In the genomic region with DNA sequence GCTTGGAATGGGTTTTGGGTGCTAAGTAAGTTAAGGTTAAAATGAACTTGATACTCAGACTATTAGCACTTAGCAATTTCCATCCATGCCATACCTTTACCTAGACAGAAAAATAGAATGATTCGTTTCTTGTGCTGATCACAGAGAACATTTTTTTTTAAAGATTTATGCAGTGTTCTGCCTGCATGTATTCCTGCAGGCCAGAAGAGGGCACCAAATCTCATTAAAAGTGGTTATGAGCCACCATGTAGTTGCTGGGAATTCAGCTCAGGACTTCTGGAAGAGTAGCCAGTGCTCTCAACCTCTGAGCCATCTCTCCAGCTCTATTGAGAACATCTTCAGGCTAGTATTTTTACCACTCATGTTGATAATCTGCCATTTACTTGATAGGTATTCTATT, we compare ENCODE assay signal across 15 mouse cellular contexts. TPM values are rescaled to one million over a fixed set of nuclear protein-coding genes. Genes with fewer than 3 reads are reported as not detected.
DNase-seq lines count a peak whose midpoint lies in the region; ATAC-seq and TF ChIP-seq lines count a peak whose summit lies in the region.
"Had no signal": no experiment of that assay in that cellular context is flagged by ENCODE, and none has a peak within 500 bp of the region (broad histone marks: within the 10 kb centered on the region; RNA-seq: fewer than 3 reads in every experiment).

No protein-coding gene starts in this region.

- H3K27ac ChIP-seq in gastrocnemius, adult 2 months, result no peak overlapping the region
- H3K27ac ChIP-seq in lung, embryonic 14.5 days (ENCODE audit: low read depth), result no peak overlapping the region
- H3K27ac ChIP-seq in MEL (ENCODE audit: control insufficient read depth, low read depth, low read length), result no peak overlapping the region
- H3K27ac ChIP-seq in thymus, adult 2 months (ENCODE audit: control insufficient read depth, insufficient read depth, low read length), result no peak overlapping the region
- H3K27ac ChIP-seq: embryonic facial prominence, embryonic 15.5 days had no signal

- intact Hi-C loops in gastrocnemius, adult 2 months (cut with DNase I), result no loop called here

- 88% methylated on average over 1 of the region's 1 CpGs for WGBS in lung, embryonic 14.5 days
- WGBS in thymus, adult 2 months, result 88% methylated on average over 1 of the region's 1 CpGs

- H3K79me2 ChIP-seq in MEL (ENCODE audit: control insufficient read depth, insufficient read depth, low read length, poor library complexity), result peaks cover 18% of the 10 kb centered on the region

- peak; percentile 51 for TF ChIP-seq CTCF in gastrocnemius, adult 2 months (IDR thresholded peaks at IDR 0.05)
- TF ChIP-seq CTCF in lung, embryonic 14.5 days (IDR thresholded peaks at IDR 0.05; ENCODE audit: low read depth), result peak; percentile 46
- peak; percentile 40 to 65 (median 49); a peak in 5 of 6 replicates for TF ChIP-seq CTCF in MEL (IDR thresholded peaks at IDR 0.05 in 2 of 3, conservative IDR thresholded peaks at IDR 0.05 in 1 of 3; ENCODE audit: control insufficient read depth in 1 of 3, insufficient read depth in 1 of 3, low read depth in 2 of 3, low read length in 3 of 3, poor library complexity in 1 of 3, severe bottlenecking in 1 of 3)
- no peak for TF ChIP-seq CTCF in thymus, adult 2 months (IDR thresholded peaks at IDR 0.05; ENCODE audit: borderline replicate concordance, control insufficient read depth, extremely low read depth, insufficient read depth, low read length, poor library complexity)

- no peak overlapping the region for H3K4me3 ChIP-seq in gastrocnemius, adult 2 months
- H3K4me3 ChIP-seq in lung, embryonic 14.5 days (ENCODE audit: low read depth, low read length), result no peak overlapping the region
- H3K4me3 ChIP-seq in MEL (ENCODE audit: control insufficient read depth in 1 of 2, insufficient read depth in 1 of 2, low read depth in 2 of 2, low read length in 2 of 2), result no peak overlapping the region
- H3K4me3 ChIP-seq in thymus, adult 2 months (ENCODE audit: control insufficient read depth, insufficient read depth, low read length), result no peak overlapping the region
- H3K4me3 ChIP-seq: embryonic facial prominence, embryonic 15.5 days; heart, embryonic 12.5 days; megakaryocyte, embryonic 14.5 days had no signal

- no peaks in the 10 kb centered on the region for H3K9me3 ChIP-seq in lung, embryonic 14.5 days (ENCODE audit: low read depth, low read length)
- H3K9me3 ChIP-seq in MEL (replicated peaks; ENCODE audit: insufficient read depth, low read length), result no peaks in the 10 kb centered on the region
- H3K9me3 ChIP-seq: embryonic facial prominence, embryonic 15.5 days; G1E; heart, embryonic 12.5 days; megakaryocyte, embryonic 14.5 days had no signal

- H3K4me1 ChIP-seq in lung, embryonic 14.5 days (ENCODE audit: insufficient read depth), result no peaks in the 10 kb centered on the region
- peaks cover 4 to 6% of the 10 kb centered on the region in 2 experiments; a peak in 2 of 4 replicates for H3K4me1 ChIP-seq in MEL (ENCODE audit: control insufficient read depth in 1 of 2, insufficient read depth in 2 of 2, low read length in 2 of 2)
- H3K4me1 ChIP-seq in thymus, adult 2 months (replicated peaks; ENCODE audit: control insufficient read depth, insufficient read depth, low read length), result no peaks in the 10 kb centered on the region

- H3K9ac ChIP-seq in lung, embryonic 14.5 days, result no peak overlapping the region
- no peak overlapping the region for H3K9ac ChIP-seq in MEL (ENCODE audit: control insufficient read depth, low read depth, low read length, poor library complexity, severe bottlenecking)
- H3K9ac ChIP-seq: embryonic facial prominence, embryonic 15.5 days; heart, embryonic 12.5 days had no signal

- no peak for ATAC-seq in lung, embryonic 14.5 days (ENCODE audit: insufficient read depth)

- peak; percentile 52 for TF ChIP-seq RAD21 in MEL (IDR thresholded peaks at IDR 0.05; ENCODE audit: low read depth, low read length)

- H3K36me3 ChIP-seq in lung, embryonic 14.5 days (ENCODE audit: insufficient read depth), result peaks cover 70% of the 10 kb centered on the region
- peaks cover 23 to 32% of the 10 kb centered on the region in 2 experiments for H3K36me3 ChIP-seq in MEL (ENCODE audit: control insufficient read depth in 1 of 2, insufficient read depth in 2 of 2, low read length in 2 of 2)
- H3K36me3 ChIP-seq in thymus, adult 2 months (ENCODE audit: control insufficient read depth, insufficient read depth, low read length), result peaks cover 33% of the 10 kb centered on the region

- H3K4me2 ChIP-seq in lung, embryonic 14.5 days, result no peak overlapping the region
- H3K4me2 ChIP-seq: embryonic facial prominence, embryonic 15.5 days; heart, embryonic 12.5 days had no signal

- DNase-seq in gastrocnemius, adult 2 months, result no peak
- DNase-seq in gastrocnemius, postnatal 10 days, result no peak
- peak; percentile 31 for DNase-seq in lung, embryonic 14.5 days
- DNase-seq in lung, postnatal 4 days, result no peak
- DNase-seq in MEL (ENCODE audit: low read depth, low spot score), result peak; percentile 64
- DNase-seq in retina, postnatal 1 day, result peak; percentile 15
- DNase-seq in thymus, adult 2 months, result no peak
- no peak for DNase-seq in urinary bladder, adult 2 months (ENCODE audit: low spot score)
- DNase-seq: adrenal gland, postnatal 14 days; cerebellum, adult 2 months; layer of hippocampus, adult 9-11 months had no signal

- no peak for TF ChIP-seq EP300 in MEL (IDR thresholded peaks at IDR 0.05; ENCODE audit: low read depth in 1 of 2, low read length in 2 of 2)

- no peak for TF ChIP-seq POLR2A in MEL (IDR thresholded peaks at IDR 0.05; ENCODE audit: control insufficient read depth in 1 of 2, insufficient read depth in 1 of 2, low read depth in 1 of 2, low read length in 2 of 2, poor library complexity in 1 of 2)
- TF ChIP-seq POLR2A in thymus, adult 2 months (IDR thresholded peaks at IDR 0.05; ENCODE audit: control insufficient read depth, extremely low read depth, insufficient read depth, low read length, poor library complexity), result no peak

- H3K27me3 ChIP-seq in lung, embryonic 14.5 days (ENCODE audit: insufficient read depth, low read length), result no peaks in the 10 kb centered on the region
- no peaks in the 10 kb centered on the region for H3K27me3 ChIP-seq in MEL (ENCODE audit: control insufficient read depth in 1 of 2, insufficient read depth in 2 of 2, low read length in 2 of 2)
- no peaks in the 10 kb centered on the region for H3K27me3 ChIP-seq in thymus, adult 2 months (ENCODE audit: control insufficient read depth, insufficient read depth, low read length)
- H3K27me3 ChIP-seq: embryonic facial prominence, embryonic 15.5 days; heart, embryonic 12.5 days; megakaryocyte, embryonic 14.5 days had no signal

TF ChIP-seq in MEL, 35 proteins besides CTCF, POLR2A, EP300 and RAD21 (continues in another document):
- TF ChIP-seq GABPA (IDR thresholded peaks at IDR 0.05; ENCODE audit: low read depth, low read length) (no peak), MAX (IDR thresholded peaks at IDR 0.05; ENCODE audit: low read length) (no peak), E2F4 (IDR thresholded peaks at IDR 0.05; ENCODE audit: borderline replicate concordance, low read depth, low read length) (no peak), JUND (IDR thresholded peaks at IDR 0.05; ENCODE audit: low read depth, low read length) (no peak), HCFC1 (IDR thresholded peaks at IDR 0.05; ENCODE audit: low read depth, low read length) (no peak), ETS1 (IDR thresholded peaks at IDR 0.05; ENCODE audit: low read depth, low read length) (no peak), ZC3H11A (IDR thresholded peaks at IDR 0.05; ENCODE audit: low read depth, low read length) (0 out of 2 replicates have a peak, but pooled peaks have one; percentile 3), KAT2A (conservative IDR thresholded peaks at IDR 0.05; ENCODE audit: low read depth, low read length) (no peak), POLR2AphosphoS5 (IDR thresholded peaks at IDR 0.05; ENCODE audit: borderline replicate concordance, low read depth, low read length) (no peak), UBTF (IDR thresholded peaks at IDR 0.05; ENCODE audit: borderline replicate concordance, insufficient read depth, low read depth, low read length) (no peak), MYB (IDR thresholded peaks at IDR 0.05; ENCODE audit: low read depth, low read length) (no peak), ZNF384 (IDR thresholded peaks at IDR 0.05; ENCODE audit: low read depth, low read length) (peak; percentile 74), BHLHE40 (IDR thresholded peaks at IDR 0.05; ENCODE audit: borderline replicate concordance, low read depth, low read length) (no peak), GATA1 (IDR thresholded peaks at IDR 0.05; ENCODE audit: low read depth, low read length) (no peak), MXI1 (IDR thresholded peaks at IDR 0.05; ENCODE audit: low read depth, low read length) (no peak), ZKSCAN1 (IDR thresholded peaks at IDR 0.05; ENCODE audit: low read depth, low read length) (no peak), RCOR1 (IDR thresholded peaks at IDR 0.05; ENCODE audit: low read depth, low read length) (no peak), TCF12 (IDR thresholded peaks at IDR 0.05; ENCODE audit: low read depth, low read length) (no peak), ELF1 (IDR thresholded peaks at IDR 0.05; ENCODE audit: low read depth, low read length) (no peak), SMC3 (IDR thresholded peaks at IDR 0.05; ENCODE audit: low read depth, low read length) (peak; percentile 31; the same call in 1 of the 2 replicates), NELFE (IDR thresholded peaks at IDR 0.05; ENCODE audit: low read depth, low read length) (no peak)

RNA-seq across cellular contexts. Expression of a gene that starts 5.7 kb away (rescaled TPM):
- total RNA-seq in gastrocnemius, adult 2 months (2021), result 10 to 100 TPM; 23.0 to 28.5 TPM
- 10 to 100 TPM; 28.0 to 33.4 TPM for total RNA-seq in gastrocnemius, postnatal 10 days (2021)
- polyA plus RNA-seq in lung, embryonic 14.5 days (2014; fragmentation: Nextera tagmentation; extraction: Ambion mirVana), result 73.9 and 77.9 TPM in 2 replicates
- total RNA-seq in MEL (2012; rRNA removed), result 71.1 and 79.3 TPM in 2 replicates
- 100 to 1,000 TPM in 1 of 2 experiments, 10 to 100 TPM in 1; 89.8 to 312 TPM for polyA plus RNA-seq in MEL (2012; ENCODE audit: insufficient read depth in 1 of 2, insufficient read length in 2 of 2, low read depth in 1 of 2, low replicate concordance in 2 of 2, missing spikeins in 1 of 2)
- polyA plus RNA-seq in thymus, adult 2 months (2012; rRNA removed), result 134 and 161 TPM in 2 replicates
- 51.8 and 69.0 TPM in 2 replicates for polyA plus RNA-seq in urinary bladder, adult 2 months (2012; rRNA removed)

RNA-seq across cellular contexts. Expression of a gene that starts 40.6 kb away (rescaled TPM):
- 100 to 1,000 TPM; 116 to 141 TPM for total RNA-seq in gastrocnemius, adult 2 months (2021)
- total RNA-seq in gastrocnemius, postnatal 10 days (2021), result 10 to 100 TPM; 78.3 to 82.2 TPM
- polyA plus RNA-seq in lung, embryonic 14.5 days (2014; fragmentation: Nextera tagmentation; extraction: Ambion mirVana), result 93.7 and 109 TPM in 2 replicates
- 18.9 and 20.2 TPM in 2 replicates for total RNA-seq in MEL (2012; rRNA removed)
- 100 to 1,000 TPM in 1 of 2 experiments, 10 to 100 TPM in 1; 37.6 to 284 TPM for polyA plus RNA-seq in MEL (2012; ENCODE audit: insufficient read depth in 1 of 2, insufficient read length in 2 of 2, low read depth in 1 of 2, low replicate concordance in 2 of 2, missing spikeins in 1 of 2)
- polyA plus RNA-seq in thymus, adult 2 months (2012; rRNA removed), result 25.0 and 29.9 TPM in 2 replicates
- 46.8 and 49.0 TPM in 2 replicates for polyA plus RNA-seq in urinary bladder, adult 2 months (2012; rRNA removed)

Comparison
In these comparisons a context has a peak if more than half of its experiments do, and no peak if none do; other contexts are left out.
1. DNase-seq: peak in lung, embryonic 14.5 days (single experiment), MEL (single experiment) and retina, postnatal 1 day (single experiment); none in gastrocnemius, adult 2 months (single experiment), gastrocnemius, postnatal 10 days (single experiment), lung, postnatal 4 days (0 of 2), thymus, adult 2 months (single experiment) and urinary bladder, adult 2 months (single experiment).